18 mouse cellular contexts compared by ENCODE assay signal in the genomic region with DNA sequence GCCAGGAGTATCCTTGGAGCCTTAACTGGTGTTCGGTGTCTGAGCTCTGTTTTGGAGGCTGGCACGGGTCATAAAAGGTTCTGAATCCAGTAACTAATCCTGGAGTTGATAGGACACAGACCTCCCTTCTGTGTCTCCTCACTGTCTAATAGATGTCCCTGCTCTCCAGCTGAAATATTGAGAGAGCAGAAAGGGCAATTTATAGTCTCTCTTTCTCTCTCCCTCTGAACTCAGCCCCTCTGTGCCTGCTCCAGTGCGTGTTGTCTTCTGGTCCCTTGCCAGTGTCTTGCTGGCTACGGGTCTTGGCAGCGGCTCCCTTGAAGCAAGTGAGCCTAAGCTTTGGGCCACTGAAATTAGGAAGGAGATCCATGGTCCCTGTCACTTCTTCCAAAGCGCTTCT. TPM values are rescaled to one million over a fixed set of nuclear protein-coding genes. Genes with fewer than 3 reads are reported as not detected.
DNase-seq lines count a peak whose midpoint lies in the region; ATAC-seq lines count a peak whose summit lies in the region.
"Had no signal": no experiment of that assay in that cellular context is flagged by ENCODE, and none has a peak within 500 bp of the region (broad histone marks: within the 10 kb centered on the region; RNA-seq: fewer than 3 reads in every experiment).

No protein-coding gene starts in this region.

- H3K9me3 ChIP-seq in forebrain, embryonic 14.5 days (replicated peaks; ENCODE audit: control insufficient read depth, low read length) = no peaks in the 10 kb centered on the region
- H3K9me3 ChIP-seq: liver, embryonic 15.5 days; neural tube, embryonic 15.5 days had no signal

- no peak overlapping the region for H3K27ac ChIP-seq in forebrain, embryonic 14.5 days (ENCODE audit: low read depth, low read length)
- H3K27ac ChIP-seq: liver, embryonic 15.5 days; neural tube, embryonic 15.5 days had no signal

- WGBS in forebrain, embryonic 14.5 days = 80% methylated on average over 6 of the region's 6 CpGs

- peak; percentile 44 to 66 for DNase-seq in cerebellum, postnatal 10 days
- no peak for DNase-seq in cerebellum, postnatal 36 days
- peak; percentile 56 for DNase-seq in kidney, adult 18-20 months
- DNase-seq in kidney, postnatal 4 days = no peak
- peak; percentile 21 for DNase-seq in urinary bladder, postnatal 14 days (ENCODE audit: low spot score)
- DNase-seq in urinary bladder, postnatal 10 days (ENCODE audit: low spot score) = no peak
- no peak for DNase-seq in forebrain, embryonic 14.5 days (ENCODE audit: low spot score)
- DNase-seq: cerebellum, adult 18-20 months; heart, postnatal 4 days; right cerebral cortex, adult 18-20 months had no signal

- no peak overlapping the region for H3K9ac ChIP-seq in forebrain, embryonic 14.5 days (ENCODE audit: low read length)
- H3K9ac ChIP-seq: liver, embryonic 15.5 days; neural tube, embryonic 15.5 days had no signal

- no peak for ATAC-seq in monocyte, adult 5-6 weeks (replicated peaks; ENCODE audit: insufficient number of reproducible peaks, low FRiP score, low TSS enrichment, poor library complexity, severe bottlenecking)
- ATAC-seq in forebrain, embryonic 14.5 days = no peak

- no peaks in the 10 kb centered on the region for H3K27me3 ChIP-seq in forebrain, embryonic 14.5 days (replicated peaks; ENCODE audit: control insufficient read depth, insufficient read depth, low read length)

- no peaks in the 10 kb centered on the region for H3K4me1 ChIP-seq in forebrain, embryonic 14.5 days (ENCODE audit: control insufficient read depth, insufficient read depth, low read length)

- peaks cover 31% of the 10 kb centered on the region for H3K36me3 ChIP-seq in forebrain, embryonic 14.5 days (ENCODE audit: control insufficient read depth, insufficient read depth, low read length)

- no peak overlapping the region for H3K4me3 ChIP-seq in forebrain, embryonic 14.5 days (ENCODE audit: low read depth, low read length)
- H3K4me3 ChIP-seq: erythroblast, embryonic 14.5 days; liver, embryonic 15.5 days; neural tube, embryonic 15.5 days had no signal

- no peak overlapping the region for H3K4me2 ChIP-seq in forebrain, embryonic 14.5 days (ENCODE audit: low read length)
- H3K4me2 ChIP-seq: liver, embryonic 15.5 days; neural tube, embryonic 15.5 days had no signal

RNA-seq across cellular contexts. Expression of a gene that starts 6.4 kb away (rescaled TPM):
- total RNA-seq in monocyte, adult 5-6 weeks (2017) = 3.4 to 6.1 TPM (median 5.0 TPM) in 3 replicates
- polyA plus RNA-seq in forebrain, embryonic 14.5 days (2014; fragmentation: Nextera tagmentation; extraction: Ambion mirVana) = 11.9 and 14.2 TPM in 2 replicates

RNA-seq across cellular contexts. Expression of a gene that starts 26.5 kb away (rescaled TPM):
- total RNA-seq in monocyte, adult 5-6 weeks (2017) = not detected in 3 replicates
- polyA plus RNA-seq in forebrain, embryonic 14.5 days (2014; fragmentation: Nextera tagmentation; extraction: Ambion mirVana) = not detected in 2 replicates
- total RNA-seq: layer of hippocampus, postnatal 10 days; megakaryocyte, adult 5-6 weeks had no signal
- polyA plus RNA-seq: erythroblast, embryonic 14.5 days; limb, embryonic 11.5 days; neural tube, embryonic 15.5 days; urinary bladder, adult 2 months had no signal

RNA-seq across cellular contexts. Expression of a gene that starts 33.5 kb away (rescaled TPM):
- 12.6 to 19.0 TPM (median 14.8 TPM) in 3 replicates for total RNA-seq in monocyte, adult 5-6 weeks (2017)
- polyA plus RNA-seq in forebrain, embryonic 14.5 days (2014; fragmentation: Nextera tagmentation; extraction: Ambion mirVana) = 2.1 and 3.0 TPM in 2 replicates

RNA-seq across cellular contexts. Expression of a gene that starts 44.1 kb away (rescaled TPM):
- 20.6 to 41.4 TPM (median 36.8 TPM) in 3 replicates for total RNA-seq in monocyte, adult 5-6 weeks (2017)
- 136 and 154 TPM in 2 replicates for polyA plus RNA-seq in forebrain, embryonic 14.5 days (2014; fragmentation: Nextera tagmentation; extraction: Ambion mirVana)

Comparison
In these comparisons a context has a peak if more than half of its experiments do, and no peak if none do; other contexts are left out.
1. DNase-seq: peak in cerebellum, postnatal 10 days (2 of 2), kidney, adult 18-20 months (single experiment) and urinary bladder, postnatal 14 days (single experiment); none in cerebellum, postnatal 36 days (0 of 2), kidney, postnatal 4 days (0 of 2), urinary bladder, postnatal 10 days (single experiment) and forebrain, embryonic 14.5 days (single experiment).